Mouse (Mus musculus) hindbrain, embryonic 10.5 days (tissue): ENCODE results near the gene Fkbp3. TPM values are rescaled to one million over a fixed set of nuclear protein-coding genes. Genes with fewer than 3 reads are reported as not detected.

Source experiments
- DNase-seq: peaks from one replicate; pipeline ENCODE4 v3.0.0-alpha.2; 2017; ENCODE audit warnings: low spot score
- H3K27ac ChIP-seq: fragments of 300-500 bp; sonication (generic); 2 replicates; pipeline ENCODE4 v1.5.1; 2016; ENCODE audit warnings: mild to moderate bottlenecking, moderate library complexity
- H3K27me3 ChIP-seq: fragments of 300-500 bp; sonication (generic); 2 replicates; pipeline ENCODE4 v1.6.1; 2016; ENCODE audit warnings: mild to moderate bottlenecking; ENCODE audit not compliant: poor library complexity, insufficient read depth, severe bottlenecking
- H3K36me3 ChIP-seq: fragments of 300-500 bp; sonication (generic); 2 replicates; pipeline ENCODE4 v1.6.1; 2016; ENCODE audit warnings: mild to moderate bottlenecking, moderate library complexity
- H3K4me1 ChIP-seq: fragments of 300-500 bp; sonication (generic); replicated peaks from 2 replicates; pipeline ENCODE4 v1.6.1; 2016; ENCODE audit warnings: mild to moderate bottlenecking
- H3K4me3 ChIP-seq: fragments of 300-500 bp; sonication (generic); 2 replicates; pipeline ENCODE4 v1.5.1; 2016; ENCODE audit warnings: mild to moderate bottlenecking, moderate library complexity
- H3K9me3 ChIP-seq: fragments of 300-500 bp; sonication (generic); 2 replicates; pipeline ENCODE4 v1.6.1; 2016; ENCODE audit warnings: mild to moderate bottlenecking, moderate library complexity
- WGBS: fragments of 180-500 bp; shearing (Covaris S2); methylation state at CpG from one replicate; pipeline ENCODE4 v1.1.7; 2016; 5-methylcytosine and 5-hydroxymethylcytosine counted together
- polyA plus RNA-seq: library from polyadenylated mRNA; unstranded; fragments of >200 nt; fragmentation: Nextera tagmentation; extraction: Ambion mirVana; gene quantifications from 2 replicates; pipeline ENCODE4 v1.2.1, GENCODE M21; 2016

The Fkbp3 gene
- polyA plus RNA-seq, 1 experiment from 2014 or later, result 636 TPM

- Histone ChIP-seq H3K4me1 (peaks cover 10% of the 10 kb centered on the region; the same call in 1 of the 2 replicates), H3K9me3 (no peaks in the 10 kb centered on the region), H3K4me3 (no peak overlapping the region), H3K27me3 (no peaks in the 10 kb centered on the region), H3K36me3 (peaks cover 80% of the 10 kb centered on the region), H3K27ac (no peak overlapping the region)
- DNase-seq, result no peak
- WGBS, result 89% methylated on average over 4 of the region's 4 CpGs
These were observed 5.4 kb downstream of the Fkbp3 start for GRCm38 (mm10) chr12:65068409-65068808.

- H3K36me3 ChIP-seq, result peaks cover 94% of the 10 kb centered on the region
These were observed 7.6 kb downstream of the Fkbp3 start for GRCm38 (mm10) chr12:65066234-65066633.

GRCm38 (mm10) chr12:65065241-65065640 is 8.6 kb downstream of the Fkbp3 start:
- H3K4me1 ChIP-seq, result no peaks in the 10 kb centered on the region
- H3K36me3 ChIP-seq, result peaks cover 97% of the 10 kb centered on the region
- H3K9me3 ChIP-seq, result no peaks in the 10 kb centered on the region
- no peaks in the 10 kb centered on the region for H3K27me3 ChIP-seq
- 77% methylated on average over 2 of the region's 2 CpGs for WGBS
- H3K4me3 ChIP-seq, result no peak overlapping the region
- H3K27ac ChIP-seq, result no peak overlapping the region
- no peak for DNase-seq

More at GRCm38 (mm10) chr12:65066234-65066633, 7.6 kb downstream of the Fkbp3 start:
- DNase-seq, result no peak
- Histone ChIP-seq H3K4me1 (no peaks in the 10 kb centered on the region), H3K27ac (no peak overlapping the region), H3K9me3 (no peaks in the 10 kb centered on the region), H3K4me3 (no peak overlapping the region), H3K27me3 (no peaks in the 10 kb centered on the region)
- 78% methylated on average over 3 of the region's 3 CpGs for WGBS

GRCm38 (mm10) chr12:65061082-65061481 is 12.7 kb downstream of the Fkbp3 start:
- no peaks in the 10 kb centered on the region for H3K27me3 ChIP-seq
- DNase-seq, result no peak
- H3K4me3 ChIP-seq, result no peak overlapping the region
- no peaks in the 10 kb centered on the region for H3K4me1 ChIP-seq
- H3K9me3 ChIP-seq, result no peaks in the 10 kb centered on the region
- H3K36me3 ChIP-seq, result peaks cover 96% of the 10 kb centered on the region
- no peak overlapping the region for H3K27ac ChIP-seq

GRCm38 (mm10) chr12:65058203-65058602 is 15.6 kb downstream of the Fkbp3 start:
- peaks cover 95% of the 10 kb centered on the region for H3K36me3 ChIP-seq
- no peak for DNase-seq
- H3K4me1 ChIP-seq, result no peaks in the 10 kb centered on the region
- no peak overlapping the region for H3K4me3 ChIP-seq
- H3K27me3 ChIP-seq, result no peaks in the 10 kb centered on the region
- no peaks in the 10 kb centered on the region for H3K9me3 ChIP-seq
- H3K27ac ChIP-seq, result no peak overlapping the region
- WGBS, result 90% methylated on average over 2 of the region's 2 CpGs

GRCm38 (mm10) chr12:65048799-65049198 is 25.0 kb downstream of the Fkbp3 start:
- no peaks in the 10 kb centered on the region for H3K27me3 ChIP-seq
- no peak overlapping the region for H3K4me3 ChIP-seq
- no peaks in the 10 kb centered on the region for H3K9me3 ChIP-seq
- DNase-seq, result no peak
- H3K36me3 ChIP-seq, result peaks cover 84% of the 10 kb centered on the region
- no peak overlapping the region for H3K27ac ChIP-seq
- no peaks in the 10 kb centered on the region for H3K4me1 ChIP-seq

GRCm38 (mm10) chr12:65037546-65037937 is 36.3 kb downstream of the Fkbp3 start:
- peak overlapping the region; percentile 94 for H3K4me3 ChIP-seq
- H3K27ac ChIP-seq, result no peak overlapping the region
- H3K9me3 ChIP-seq, result no peaks in the 10 kb centered on the region
- H3K4me1 ChIP-seq, result peaks cover 20% of the 10 kb centered on the region
- no peak for DNase-seq
- 71% methylated on average over 4 of the region's 4 CpGs for WGBS
- peaks cover 17% of the 10 kb centered on the region; the same call in 1 of the 2 replicates for H3K36me3 ChIP-seq
- no peaks in the 10 kb centered on the region for H3K27me3 ChIP-seq

- DNase-seq, result no peak
- Histone ChIP-seq H3K27ac (peak overlapping the region; percentile 98), H3K9me3 (no peaks in the 10 kb centered on the region), H3K36me3 (peaks cover 11% of the 10 kb centered on the region; the same call in 1 of the 2 replicates), H3K27me3 (no peaks in the 10 kb centered on the region), H3K4me3 (peak overlapping the region; percentile 94), H3K4me1 (peaks cover 20% of the 10 kb centered on the region)
- WGBS, result 23% methylated on average over 18 of the region's 18 CpGs
These were observed 36.8 kb downstream of the Fkbp3 start for GRCm38 (mm10) chr12:65036892-65037545.

- Histone ChIP-seq H3K9me3 (no peaks in the 10 kb centered on the region), H3K27ac (peak within 1 kb of the TSS; percentile 98), H3K4me3 (peak within 1 kb of the TSS; percentile 94), H3K27me3 (no peaks in the 10 kb centered on the region), H3K4me1 (peaks cover 20% of the 10 kb centered on the region), H3K36me3 (peaks cover 7% of the 10 kb centered on the region; the same call in 1 of the 2 replicates)
- WGBS, result under 1% methylated on average over 65 of the region's 65 CpGs
- peak; percentile 87 for DNase-seq
These were observed 37.5 kb downstream of the Fkbp3 start, which contains the start of gene Prpf39 for GRCm38 (mm10) chr12:65036190-65036870. Prpf39 (plus strand) TSS chr12:65036333.

GRCm38 (mm10) chr12:65035839-65036189 is 38.0 kb downstream of the Fkbp3 start:
- Histone ChIP-seq H3K27ac (peak overlapping the region; percentile 98), H3K4me3 (peak overlapping the region; percentile 94), H3K9me3 (no peaks in the 10 kb centered on the region), H3K4me1 (peaks cover 20% of the 10 kb centered on the region), H3K27me3 (no peaks in the 10 kb centered on the region), H3K36me3 (peaks cover 7% of the 10 kb centered on the region; the same call in 1 of the 2 replicates)
- 49% methylated on average over 8 of the region's 8 CpGs for WGBS
- DNase-seq, result no peak

GRCm38 (mm10) chr12:65022842-65023241 is 51.0 kb downstream of the Fkbp3 start:
- no peak for DNase-seq
- H3K27me3 ChIP-seq, result no peaks in the 10 kb centered on the region
- 98% methylated on average over 6 of the region's 6 CpGs for WGBS
- H3K36me3 ChIP-seq, result peaks cover 45% of the 10 kb centered on the region
- peaks cover 5% of the 10 kb centered on the region; the same call in 1 of the 2 replicates for H3K9me3 ChIP-seq
- H3K27ac ChIP-seq, result no peak overlapping the region
- no peak overlapping the region for H3K4me3 ChIP-seq
- no peaks in the 10 kb centered on the region for H3K4me1 ChIP-seq
